Mouse (Mus musculus): Measurements from ENCODE around the gene Tspan14. TPM values are rescaled to one million over a fixed set of nuclear protein-coding genes. Genes with fewer than 3 reads are reported as not detected.

The Tspan14 gene
- polyA plus RNA-seq, 1 experiment from 2014 or later = 101 TPM

DNA sequence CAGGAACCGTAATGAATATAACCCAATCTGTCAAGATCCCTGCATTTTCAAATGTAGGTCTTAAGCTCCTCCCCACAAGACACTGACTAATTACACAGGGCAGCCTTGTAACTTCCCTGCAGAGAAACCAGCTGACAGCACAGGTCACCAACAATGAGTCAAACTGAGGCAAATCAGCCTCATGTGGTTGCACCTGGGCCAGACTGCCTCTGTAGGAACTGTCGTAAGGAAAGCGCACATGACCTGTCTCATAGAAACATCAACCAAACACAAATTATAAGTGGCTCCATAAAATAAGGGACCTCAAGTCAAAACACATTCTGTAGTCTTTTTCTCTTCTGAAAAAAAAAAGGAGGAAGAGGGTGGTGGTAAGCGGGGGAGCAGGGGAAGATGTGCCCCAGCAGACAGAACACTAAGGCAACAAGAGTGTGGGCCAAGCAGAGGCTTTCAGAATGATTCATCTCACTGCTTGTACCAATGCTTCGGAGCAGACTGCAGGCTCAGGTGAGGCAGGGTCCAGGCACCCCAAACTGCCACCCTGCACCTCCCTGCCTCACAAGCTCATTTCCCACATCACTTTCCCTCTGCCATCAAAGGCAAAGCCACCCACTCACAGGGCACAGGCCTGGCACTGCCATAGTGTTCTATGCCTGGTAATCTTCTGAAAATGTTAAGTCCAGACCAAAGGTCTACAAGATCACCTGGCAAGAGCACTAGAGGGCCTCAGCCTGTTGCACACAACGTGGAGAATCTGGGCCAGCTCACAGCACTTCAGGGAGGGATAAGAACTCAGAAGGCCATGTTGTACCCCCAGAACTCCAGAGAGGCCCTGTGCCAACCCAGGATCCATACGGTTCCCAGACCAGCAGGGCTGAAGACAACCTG lies 16.6 kb downstream of the Tspan14 start:
- 70% methylated on average over 7 of the region's 7 CpGs for WGBS
- peaks cover 33% of the 10 kb centered on the region for H3K4me1 ChIP-seq (ENCODE audit: control insufficient read depth, insufficient read depth, low read length)
- 0 out of 2 replicates have a peak, but pooled peaks have one; percentile 16 for ATAC-seq
- no peak for DNase-seq (ENCODE audit: low spot score)
- H3K4me2 ChIP-seq (ENCODE audit: low read length) = no peak overlapping the region
- no peaks in the 10 kb centered on the region for H3K9me3 ChIP-seq (replicated peaks; ENCODE audit: control insufficient read depth, low read length)
- H3K36me3 ChIP-seq (ENCODE audit: control insufficient read depth, insufficient read depth, low read length) = 0 out of 2 replicates have a peak, but pooled peaks cover 3% of the 10 kb centered on the region
- 0 out of 2 replicates have a peak overlapping the region, but pooled peaks have one; percentile 14 for H3K27ac ChIP-seq (ENCODE audit: low read depth, low read length)
- no peaks in the 10 kb centered on the region for H3K27me3 ChIP-seq (replicated peaks; ENCODE audit: control insufficient read depth, insufficient read depth, low read length)
- H3K9ac ChIP-seq (ENCODE audit: low read length) = no peak overlapping the region
- H3K4me3 ChIP-seq (ENCODE audit: low read depth, low read length) = no peak overlapping the region

DNA sequence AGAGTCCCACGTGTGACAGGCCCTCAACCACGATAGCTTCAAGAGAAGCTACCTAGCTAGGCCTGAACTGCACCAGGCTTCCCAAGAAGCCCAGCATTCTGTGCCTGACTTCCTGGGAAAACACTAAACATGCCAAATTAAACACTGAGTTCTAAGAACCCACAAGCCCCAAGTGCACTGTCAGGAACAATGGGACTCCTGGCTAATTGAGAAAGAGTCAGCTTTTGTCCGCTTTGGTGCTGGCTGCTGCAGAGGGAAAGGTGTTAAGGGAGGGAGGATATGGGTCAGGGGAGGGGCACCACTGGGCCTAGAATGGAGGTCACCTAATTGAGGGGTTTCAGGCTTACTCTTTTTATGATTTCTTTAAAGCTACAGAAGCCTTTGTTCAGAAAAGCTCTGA lies 17.6 kb downstream of the Tspan14 start:
- Histone ChIP-seq H3K27ac (ENCODE audit: low read depth, low read length) (no peak overlapping the region; the same call in 1 of the 2 replicates), H3K36me3 (ENCODE audit: control insufficient read depth, insufficient read depth, low read length) (0 out of 2 replicates have a peak, but pooled peaks cover 3% of the 10 kb centered on the region)
- WGBS = 27% methylated on average over 3 of the region's 3 CpGs

DNA sequence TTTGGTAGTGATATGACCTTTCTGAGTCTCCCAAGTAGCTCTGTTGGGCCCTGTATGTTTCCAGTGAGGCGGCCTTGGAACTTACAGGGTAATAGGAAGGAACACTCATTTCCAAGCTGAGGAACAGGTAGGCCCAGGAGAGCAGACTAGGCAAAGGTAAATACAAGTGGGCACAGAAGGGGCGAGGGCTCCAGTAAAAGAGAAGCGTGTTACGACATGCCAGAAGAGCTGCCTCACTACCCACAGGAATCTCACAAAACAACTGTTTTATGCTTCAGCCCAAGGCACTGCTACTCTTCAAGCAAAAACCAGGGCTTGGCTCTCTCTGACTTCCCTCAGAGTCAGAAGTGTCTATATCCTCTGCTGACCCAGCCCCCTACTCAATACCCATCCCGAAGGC lies 18.1 kb downstream of the Tspan14 start:
- WGBS = 92% methylated on average over 5 of the region's 5 CpGs
- Histone ChIP-seq H3K4me2 (ENCODE audit: low read length) (no peak overlapping the region), H3K9me3 (replicated peaks; ENCODE audit: control insufficient read depth, low read length) (no peaks in the 10 kb centered on the region), H3K27ac (ENCODE audit: low read depth, low read length) (no peak overlapping the region; the same call in 1 of the 2 replicates), H3K36me3 (ENCODE audit: control insufficient read depth, insufficient read depth, low read length) (0 out of 2 replicates have a peak, but pooled peaks cover 3% of the 10 kb centered on the region), H3K27me3 (replicated peaks; ENCODE audit: control insufficient read depth, insufficient read depth, low read length) (no peaks in the 10 kb centered on the region), H3K4me3 (ENCODE audit: low read depth, low read length) (no peak overlapping the region), H3K9ac (ENCODE audit: low read length) (no peak overlapping the region), H3K4me1 (ENCODE audit: control insufficient read depth, insufficient read depth, low read length) (peaks cover 19% of the 10 kb centered on the region)
- no peak for DNase-seq (ENCODE audit: low spot score)
- no peak for ATAC-seq

More for the DNA sequence above, 17.6 kb downstream of the Tspan14 start:
- H3K27me3 ChIP-seq (replicated peaks; ENCODE audit: control insufficient read depth, insufficient read depth, low read length) = no peaks in the 10 kb centered on the region
- H3K4me3 ChIP-seq (ENCODE audit: low read depth, low read length) = no peak overlapping the region
- no peak overlapping the region for H3K4me2 ChIP-seq (ENCODE audit: low read length)
- H3K9me3 ChIP-seq (replicated peaks; ENCODE audit: control insufficient read depth, low read length) = no peaks in the 10 kb centered on the region
- peaks cover 24% of the 10 kb centered on the region for H3K4me1 ChIP-seq (ENCODE audit: control insufficient read depth, insufficient read depth, low read length)
- H3K9ac ChIP-seq (ENCODE audit: low read length) = no peak overlapping the region
- ATAC-seq (peak; percentile 51; the same call in 1 of the 2 replicates), DNase-seq (ENCODE audit: low spot score) (peak; percentile 37)

DNA sequence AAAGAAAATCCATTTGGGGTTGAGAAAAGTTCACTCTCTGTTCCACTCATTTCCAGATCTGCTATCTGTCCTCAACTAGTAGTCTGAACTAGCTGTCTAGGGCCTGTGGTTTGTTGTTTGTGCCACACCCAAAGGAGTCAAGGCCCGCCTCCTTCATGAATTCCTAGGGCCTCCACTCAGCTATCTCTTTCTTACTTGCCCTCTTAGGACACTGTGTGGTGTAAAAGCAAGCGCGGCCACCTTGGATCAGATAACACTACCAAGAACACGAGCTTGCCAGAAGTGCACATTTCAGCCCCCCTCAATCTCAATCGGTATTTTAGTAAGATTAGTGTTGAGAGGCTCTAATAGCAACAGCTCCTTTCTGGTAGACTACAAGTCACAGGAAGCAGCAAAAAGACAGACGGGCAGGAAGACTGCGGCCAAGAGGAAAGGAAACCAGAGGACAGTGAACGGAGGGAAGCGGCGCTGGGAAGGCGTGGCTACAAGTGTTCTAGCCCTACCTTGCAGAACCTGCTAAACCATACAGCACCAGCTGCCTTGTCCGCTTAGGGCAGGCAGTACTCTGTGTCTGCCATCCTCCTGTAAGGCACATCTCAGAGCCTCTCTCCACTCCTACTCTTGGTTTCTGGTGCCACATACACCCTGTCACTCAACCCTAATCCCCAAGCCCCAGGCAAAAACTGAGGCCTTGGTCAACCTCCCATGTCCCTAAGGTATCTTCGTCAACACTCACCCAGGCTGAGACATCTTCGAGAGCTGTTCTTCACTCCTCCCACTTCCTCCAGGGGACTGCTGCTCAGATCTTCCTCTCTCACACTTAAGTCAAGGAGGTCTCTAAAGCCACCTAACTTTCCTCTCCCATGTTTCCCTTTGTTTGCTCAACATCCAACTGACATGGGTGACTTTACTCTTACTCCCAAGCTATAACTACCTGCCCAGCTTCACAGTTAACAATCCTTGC lies 18.9 kb downstream of the Tspan14 start:
- DNase-seq (ENCODE audit: low spot score) (no peak), ATAC-seq (no peak)
- 90% methylated on average over 14 of the region's 14 CpGs for WGBS
- Histone ChIP-seq H3K27me3 (replicated peaks; ENCODE audit: control insufficient read depth, insufficient read depth, low read length) (no peaks in the 10 kb centered on the region), H3K27ac (ENCODE audit: low read depth, low read length) (no peak overlapping the region), H3K4me1 (ENCODE audit: control insufficient read depth, insufficient read depth, low read length) (peaks cover 12% of the 10 kb centered on the region), H3K9ac (ENCODE audit: low read length) (no peak overlapping the region), H3K9me3 (replicated peaks; ENCODE audit: control insufficient read depth, low read length) (no peaks in the 10 kb centered on the region), H3K4me3 (ENCODE audit: low read depth, low read length) (no peak overlapping the region), H3K36me3 (ENCODE audit: control insufficient read depth, insufficient read depth, low read length) (0 out of 2 replicates have a peak, but pooled peaks cover 3% of the 10 kb centered on the region), H3K4me2 (ENCODE audit: low read length) (no peak overlapping the region)

DNA sequence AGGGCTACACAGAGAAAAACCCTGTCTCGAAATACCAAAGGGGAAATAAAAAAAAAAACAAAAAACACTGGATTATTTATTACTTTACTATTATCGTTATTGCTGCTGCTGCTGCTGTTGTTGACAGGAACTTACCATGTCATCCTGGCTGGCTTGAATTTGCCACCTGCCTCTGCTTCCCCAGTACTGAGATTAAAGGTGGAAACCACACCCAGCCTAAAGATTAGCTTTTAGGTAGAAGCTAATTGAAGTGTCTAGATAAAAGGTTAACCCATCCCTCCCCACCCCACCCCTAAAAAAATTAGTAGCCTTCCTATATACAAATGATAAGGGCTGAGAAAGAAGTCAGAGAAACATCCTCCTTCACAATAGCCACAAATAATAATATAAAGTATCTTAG lies 22.8 kb downstream of the Tspan14 start:
- H3K9me3 ChIP-seq (replicated peaks; ENCODE audit: control insufficient read depth, low read length) = no peaks in the 10 kb centered on the region
- no peak overlapping the region for H3K4me2 ChIP-seq (ENCODE audit: low read length)
- no peak overlapping the region for H3K9ac ChIP-seq (ENCODE audit: low read length)
- no peak overlapping the region for H3K27ac ChIP-seq (ENCODE audit: low read depth, low read length)
- WGBS = 97% methylated on average over 2 of the region's 2 CpGs
- 0 out of 2 replicates have a peak, but pooled peaks cover 3% of the 10 kb centered on the region for H3K36me3 ChIP-seq (ENCODE audit: control insufficient read depth, insufficient read depth, low read length)
- H3K4me1 ChIP-seq (ENCODE audit: control insufficient read depth, insufficient read depth, low read length) = 0 out of 2 replicates have a peak, but pooled peaks cover 2% of the 10 kb centered on the region
- no peaks in the 10 kb centered on the region for H3K27me3 ChIP-seq (replicated peaks; ENCODE audit: control insufficient read depth, insufficient read depth, low read length)
- ATAC-seq = no peak
- no peak overlapping the region for H3K4me3 ChIP-seq (ENCODE audit: low read depth, low read length)
- DNase-seq (ENCODE audit: low spot score) = no peak

DNA sequence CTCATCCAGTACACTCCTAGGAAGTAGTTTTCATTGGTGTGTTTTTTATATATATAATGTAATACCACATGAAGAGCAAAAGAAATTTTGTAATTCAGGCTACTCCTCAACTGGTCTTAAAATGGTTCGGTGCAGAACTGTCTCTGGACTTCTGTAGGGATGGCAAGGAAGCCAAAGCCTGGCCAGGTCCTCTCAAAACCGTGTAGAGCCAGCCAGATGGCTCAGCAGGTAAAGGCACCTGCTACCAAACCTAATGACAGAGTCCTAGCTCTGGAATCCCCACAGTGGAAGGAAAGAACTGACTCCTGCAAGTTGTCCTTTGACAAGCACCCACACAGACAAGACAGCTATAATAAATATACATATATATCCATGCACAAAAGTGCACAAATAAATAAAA lies 24.2 kb downstream of the Tspan14 start:
- no peak overlapping the region for H3K27ac ChIP-seq (ENCODE audit: low read depth, low read length)
- H3K27me3 ChIP-seq (replicated peaks; ENCODE audit: control insufficient read depth, insufficient read depth, low read length) = no peaks in the 10 kb centered on the region
- no peak overlapping the region for H3K4me3 ChIP-seq (ENCODE audit: low read depth, low read length)
- no peak overlapping the region for H3K9ac ChIP-seq (ENCODE audit: low read length)
- H3K4me2 ChIP-seq (ENCODE audit: low read length) = no peak overlapping the region
- no peaks in the 10 kb centered on the region for H3K36me3 ChIP-seq (ENCODE audit: control insufficient read depth, insufficient read depth, low read length)
- WGBS = 80% methylated on average over 2 of the region's 2 CpGs
- ATAC-seq (no peak), DNase-seq (ENCODE audit: low spot score) (no peak)
- 0 out of 2 replicates have a peak, but pooled peaks cover 2% of the 10 kb centered on the region for H3K4me1 ChIP-seq (ENCODE audit: control insufficient read depth, insufficient read depth, low read length)
- H3K9me3 ChIP-seq (replicated peaks; ENCODE audit: control insufficient read depth, low read length) = no peaks in the 10 kb centered on the region

DNA sequence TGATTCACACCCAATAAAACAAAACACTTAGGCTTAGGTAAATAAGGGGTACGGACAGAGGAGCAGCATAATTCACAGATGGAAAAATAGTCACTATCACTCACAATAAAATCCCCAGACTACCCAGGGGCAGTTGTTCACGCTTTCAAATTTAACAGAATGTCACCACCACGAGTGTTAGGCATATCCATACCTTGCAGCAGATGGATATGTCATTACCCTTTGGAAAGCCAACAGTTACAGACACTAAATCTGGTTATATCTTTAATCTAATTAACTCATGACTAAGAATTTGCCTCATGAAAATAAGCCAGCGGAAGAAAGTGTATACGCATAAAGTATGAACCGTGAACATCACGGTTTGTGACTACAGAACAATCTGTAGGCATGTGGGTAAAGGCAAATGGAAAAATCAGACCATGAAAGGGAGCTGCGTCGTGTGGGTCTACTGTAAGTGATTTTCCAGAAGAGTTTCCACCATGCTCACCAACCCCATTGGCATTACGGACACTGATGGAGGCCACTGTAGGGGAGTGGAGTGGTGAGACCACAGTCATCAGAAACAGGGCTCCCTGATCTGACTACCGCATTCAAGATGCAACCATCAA lies 28.1 kb downstream of the Tspan14 start:
- no peak overlapping the region for H3K4me2 ChIP-seq (ENCODE audit: low read length)
- H3K27ac ChIP-seq (ENCODE audit: low read depth, low read length) = peak overlapping the region; percentile 55; the same call in 1 of the 2 replicates
- no peaks in the 10 kb centered on the region for H3K9me3 ChIP-seq (replicated peaks; ENCODE audit: control insufficient read depth, low read length)
- no peaks in the 10 kb centered on the region for H3K27me3 ChIP-seq (replicated peaks; ENCODE audit: control insufficient read depth, insufficient read depth, low read length)
- H3K4me3 ChIP-seq (ENCODE audit: low read depth, low read length) = no peak overlapping the region
- peak; percentile 78; the same call in 1 of the 2 replicates for ATAC-seq
- 0 out of 2 replicates have a peak, but pooled peaks cover 3% of the 10 kb centered on the region for H3K36me3 ChIP-seq (ENCODE audit: control insufficient read depth, insufficient read depth, low read length)
- H3K9ac ChIP-seq (ENCODE audit: low read length) = no peak overlapping the region
- DNase-seq (ENCODE audit: low spot score) = peak; percentile 66
- 78% methylated on average over 11 of the region's 11 CpGs for WGBS
- H3K4me1 ChIP-seq (ENCODE audit: control insufficient read depth, insufficient read depth, low read length) = peaks cover 2% of the 10 kb centered on the region; the same call in 1 of the 2 replicates

DNA sequence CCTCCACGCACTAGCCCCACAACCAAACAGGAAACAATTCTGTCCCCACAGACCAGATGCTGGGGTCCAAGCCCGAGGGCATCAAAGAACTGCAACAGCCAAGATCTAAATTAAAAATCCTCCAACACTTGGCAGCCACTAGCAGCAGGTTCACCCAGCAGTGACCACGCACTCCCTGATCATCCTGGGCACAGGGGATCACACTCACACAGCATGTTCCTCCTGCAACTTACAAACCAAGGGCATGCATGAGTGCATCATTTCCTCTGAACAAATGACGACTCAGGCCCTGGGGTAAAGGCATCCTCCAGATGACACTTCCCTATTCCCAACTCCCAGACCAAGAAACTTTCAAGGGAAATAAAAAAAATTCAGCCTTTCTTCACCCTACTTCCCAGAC lies 29.6 kb downstream of the Tspan14 start:
- H3K9ac ChIP-seq (ENCODE audit: low read length) = no peak overlapping the region
- H3K27me3 ChIP-seq (replicated peaks; ENCODE audit: control insufficient read depth, insufficient read depth, low read length) = no peaks in the 10 kb centered on the region
- no peak for ATAC-seq
- H3K4me3 ChIP-seq (ENCODE audit: low read depth, low read length) = no peak overlapping the region
- no peak overlapping the region for H3K27ac ChIP-seq (ENCODE audit: low read depth, low read length)
- WGBS = 70% methylated on average over 4 of the region's 4 CpGs
- no peak for DNase-seq (ENCODE audit: low spot score)
- H3K4me1 ChIP-seq (ENCODE audit: control insufficient read depth, insufficient read depth, low read length) = peaks cover 3% of the 10 kb centered on the region; the same call in 1 of the 2 replicates
- H3K4me2 ChIP-seq (ENCODE audit: low read length) = no peak overlapping the region
- H3K36me3 ChIP-seq (ENCODE audit: control insufficient read depth, insufficient read depth, low read length) = 0 out of 2 replicates have a peak, but pooled peaks cover 3% of the 10 kb centered on the region
- H3K9me3 ChIP-seq (replicated peaks; ENCODE audit: control insufficient read depth, low read length) = no peaks in the 10 kb centered on the region
